ENCODE assay signal across 9 mouse cellular contexts in genomic region chr2:118110225-118110915, GRCm38 (mm10). TPM values are rescaled to one million over a fixed set of nuclear protein-coding genes. Genes with fewer than 3 reads are reported as not detected.
A peak's percentile ranks its signal among the peaks of the same experiment; 100 is the strongest.
DNase-seq lines count a peak whose midpoint lies in the region; ATAC-seq and TF ChIP-seq lines count a peak whose summit lies in the region.
"Had no signal": no experiment of that assay in that cellular context is flagged by ENCODE, and none has a peak within 500 bp of the region (broad histone marks: within the 10 kb centered on the region; RNA-seq: fewer than 3 reads in every experiment).

No protein-coding gene starts in this region.

- H3K9me3 ChIP-seq in kidney, embryonic 15.5 days (replicated peaks): no peaks in the 10 kb centered on the region
- no peaks in the 10 kb centered on the region for H3K9me3 ChIP-seq in forebrain, embryonic 15.5 days
- no peaks in the 10 kb centered on the region for H3K9me3 ChIP-seq in hindbrain, embryonic 11.5 days (ENCODE audit: control insufficient read depth, low read length)
- no peaks in the 10 kb centered on the region for H3K9me3 ChIP-seq in liver, postnatal 0 days (ENCODE audit: low read length)
- H3K9me3 ChIP-seq in neural tube, embryonic 15.5 days (replicated peaks): no peaks in the 10 kb centered on the region

- H3K4me3 ChIP-seq in kidney, embryonic 15.5 days (replicated peaks): peak overlapping the region; percentile 61
- peak overlapping the region; percentile 52 for H3K4me3 ChIP-seq in forebrain, embryonic 15.5 days
- H3K4me3 ChIP-seq in hindbrain, embryonic 11.5 days (ENCODE audit: low read depth, low read length): peak overlapping the region; percentile 47
- no peak overlapping the region for H3K4me3 ChIP-seq in liver, postnatal 0 days (ENCODE audit: low read depth, low read length)
- H3K4me3 ChIP-seq in neural tube, embryonic 15.5 days (replicated peaks): peak overlapping the region; percentile 43

- no peak for TF ChIP-seq EP300 in liver, postnatal 0 days (IDR thresholded peaks at IDR 0.05; ENCODE audit: low read depth)

- H3K4me1 ChIP-seq in kidney, embryonic 15.5 days: peaks cover 37% of the 10 kb centered on the region
- peaks cover 28% of the 10 kb centered on the region for H3K4me1 ChIP-seq in forebrain, embryonic 15.5 days
- H3K4me1 ChIP-seq in hindbrain, embryonic 11.5 days (replicated peaks; ENCODE audit: control insufficient read depth, insufficient read depth, low read length): peaks cover 2% of the 10 kb centered on the region; the same call in 1 of the 2 replicates
- H3K4me1 ChIP-seq in liver, postnatal 0 days (ENCODE audit: insufficient read depth): 0 out of 2 replicates have a peak, but pooled peaks cover 3% of the 10 kb centered on the region
- peaks cover 32% of the 10 kb centered on the region for H3K4me1 ChIP-seq in neural tube, embryonic 15.5 days

- no peak overlapping the region for H3K27ac ChIP-seq in kidney, embryonic 15.5 days
- no peak overlapping the region for H3K27ac ChIP-seq in forebrain, embryonic 15.5 days (replicated peaks)
- no peak overlapping the region for H3K27ac ChIP-seq in hindbrain, embryonic 11.5 days (ENCODE audit: low read depth, low read length)
- H3K27ac ChIP-seq in liver, postnatal 0 days (ENCODE audit: low read depth): no peak overlapping the region
- no peak overlapping the region for H3K27ac ChIP-seq in neural tube, embryonic 15.5 days (replicated peaks)

- peaks cover 6% of the 10 kb centered on the region for H3K36me3 ChIP-seq in kidney, embryonic 15.5 days
- no peaks in the 10 kb centered on the region for H3K36me3 ChIP-seq in forebrain, embryonic 15.5 days
- no peaks in the 10 kb centered on the region for H3K36me3 ChIP-seq in hindbrain, embryonic 11.5 days (ENCODE audit: control insufficient read depth, insufficient read depth, low read length)
- 0 out of 2 replicates have a peak, but pooled peaks cover 1% of the 10 kb centered on the region for H3K36me3 ChIP-seq in liver, postnatal 0 days (replicated peaks; ENCODE audit: insufficient read depth, low read length)
- no peaks in the 10 kb centered on the region for H3K36me3 ChIP-seq in neural tube, embryonic 15.5 days

- TF ChIP-seq CTCF in liver, postnatal 0 days (IDR thresholded peaks at IDR 0.05; ENCODE audit: low read depth): no peak

- peaks cover 11% of the 10 kb centered on the region; the same call in 1 of the 2 replicates for H3K27me3 ChIP-seq in kidney, embryonic 15.5 days
- H3K27me3 ChIP-seq in forebrain, embryonic 15.5 days: no peaks in the 10 kb centered on the region
- H3K27me3 ChIP-seq in hindbrain, embryonic 11.5 days (ENCODE audit: control insufficient read depth, insufficient read depth, low read length): peaks cover 5% of the 10 kb centered on the region; the same call in 1 of the 2 replicates
- peaks cover 14% of the 10 kb centered on the region for H3K27me3 ChIP-seq in liver, postnatal 0 days (ENCODE audit: insufficient read depth, low read length)
- H3K27me3 ChIP-seq in neural tube, embryonic 15.5 days (replicated peaks): peaks cover 10% of the 10 kb centered on the region
- H3K27me3 ChIP-seq: CH12.LX had no signal

- ATAC-seq in kidney, embryonic 15.5 days (replicated peaks; ENCODE audit: low FRiP score): no peak; the same call in 1 of the 2 replicates
- ATAC-seq in forebrain, embryonic 15.5 days (replicated peaks): peak; percentile 28; the same call in 1 of the 2 replicates
- peak; percentile 30 for ATAC-seq in hindbrain, embryonic 11.5 days (ENCODE audit: low FRiP score)
- no peak for ATAC-seq in liver, postnatal 0 days
- peak; percentile 37; the same call in 1 of the 2 replicates for ATAC-seq in neural tube, embryonic 15.5 days (ENCODE audit: low FRiP score)

- peak overlapping the region; percentile 77 for H3K4me2 ChIP-seq in kidney, embryonic 15.5 days
- peak overlapping the region; percentile 97 for H3K4me2 ChIP-seq in forebrain, embryonic 15.5 days (replicated peaks)
- peak overlapping the region; percentile 86 for H3K4me2 ChIP-seq in hindbrain, embryonic 11.5 days (replicated peaks; ENCODE audit: low read depth, low read length)
- H3K4me2 ChIP-seq in liver, postnatal 0 days (ENCODE audit: low read depth, low read length): peak overlapping the region; percentile 79; the same call in 1 of the 2 replicates
- H3K4me2 ChIP-seq in neural tube, embryonic 15.5 days: peak overlapping the region; percentile 97

- WGBS in kidney, embryonic 15.5 days: 36% methylated on average over 17 of the region's 17 CpGs
- 34% methylated on average over 17 of the region's 17 CpGs for WGBS in forebrain, embryonic 15.5 days
- 36% methylated on average over 17 of the region's 17 CpGs for WGBS in hindbrain, embryonic 11.5 days
- 40% methylated on average over 17 of the region's 17 CpGs for WGBS in liver, postnatal 0 days (ENCODE audit: insufficient replicate concordance)
- 40% methylated on average over 17 of the region's 17 CpGs for WGBS in neural tube, embryonic 15.5 days

- no peak for DNase-seq in kidney, adult 18-20 months
- DNase-seq in adrenal gland, postnatal 10 days: peak; percentile 61
- peak; percentile 62 for DNase-seq in hindbrain, embryonic 11.5 days (ENCODE audit: low spot score)
- DNase-seq in liver, postnatal 0 days: no peak
- no peak for DNase-seq in c-Kit-positive CD71-positive TER-119-positive erythroid progenitor cells, embryonic 14.5 days (ENCODE audit: low spot score)

- no peak overlapping the region for H3K9ac ChIP-seq in kidney, embryonic 15.5 days
- peak overlapping the region; percentile 18 for H3K9ac ChIP-seq in forebrain, embryonic 15.5 days (replicated peaks)
- H3K9ac ChIP-seq in hindbrain, embryonic 11.5 days (ENCODE audit: low read depth, low read length): peak overlapping the region; percentile 8; the same call in 1 of the 2 replicates
- no peak overlapping the region for H3K9ac ChIP-seq in liver, postnatal 0 days (replicated peaks)
- H3K9ac ChIP-seq in neural tube, embryonic 15.5 days (replicated peaks): peak overlapping the region; percentile 8; the same call in 1 of the 2 replicates

RNA-seq across cellular contexts. Expression of gene Thbs1, which starts 1.3 kb away (rescaled TPM):
- polyA plus RNA-seq in kidney, embryonic 15.5 days (2015; fragmentation: Nextera tagmentation; extraction: Ambion mirVana): 35.1 and 38.3 TPM in 2 replicates
- 10 to 100 TPM; 19.9 to 31.9 TPM for total RNA-seq in adrenal gland, postnatal 10 days (2021)
- 10.2 and 10.3 TPM in 2 replicates for polyA plus RNA-seq in forebrain, embryonic 15.5 days (2015; fragmentation: Nextera tagmentation; extraction: Ambion mirVana)
- polyA plus RNA-seq in hindbrain, embryonic 11.5 days (2014; fragmentation: Nextera tagmentation; extraction: Ambion mirVana): 39.9 and 46.1 TPM in 2 replicates
- 22.7 and 29.3 TPM in 2 replicates for polyA plus RNA-seq in liver, postnatal 0 days (2015; fragmentation: Nextera tagmentation; extraction: Ambion mirVana)
- 8.6 and 10.6 TPM in 2 replicates for polyA plus RNA-seq in neural tube, embryonic 15.5 days (2015; fragmentation: Nextera tagmentation; extraction: Ambion mirVana)

Comparison
In these comparisons a context has a peak if more than half of its experiments do, and no peak if none do; other contexts are left out.
1. ATAC-seq: peak in forebrain, embryonic 15.5 days (single experiment), hindbrain, embryonic 11.5 days (single experiment) and neural tube, embryonic 15.5 days (single experiment); none in kidney, embryonic 15.5 days (single experiment) and liver, postnatal 0 days (single experiment).
2. H3K9ac ChIP-seq: peak in forebrain, embryonic 15.5 days (single experiment), hindbrain, embryonic 11.5 days (single experiment) and neural tube, embryonic 15.5 days (single experiment); none in kidney, embryonic 15.5 days (single experiment) and liver, postnatal 0 days (single experiment).
3. DNase-seq: peak in adrenal gland, postnatal 10 days (single experiment) and hindbrain, embryonic 11.5 days (single experiment); none in kidney, adult 18-20 months (single experiment), liver, postnatal 0 days (single experiment) and c-Kit-positive CD71-positive TER-119-positive erythroid progenitor cells, embryonic 14.5 days (single experiment).
4. Peak in every context shown above with its lines, with median percentiles within 50 percentile points of each other: H3K4me2 ChIP-seq.